Mouse (Mus musculus) intestine, embryonic 14.5 days (tissue): ENCODE measurements around the gene Hltf. TPM values are rescaled to one million over a fixed set of nuclear protein-coding genes. Genes with fewer than 3 reads are reported as not detected.
"Not testable (repeated sequence)": the region's sequence is repeated elsewhere in the genome, so short reads cannot be mapped to it uniquely, and the experiment has no call there.

Experiments
- ATAC-seq: fragments of 200-750 bp; cut with Nextera tagmentation; replicated peaks from 2 replicates; pipeline ENCODE4 v1.8.0; 2017; ENCODE audit warnings: low read depth, moderate number of reproducible peaks, moderate TSS enrichment, moderate library complexity; ENCODE audit not compliant: low FRiP score, low TSS enrichment
- DNase-seq: peaks from one replicate; pipeline ENCODE4 v3.0.0-alpha.2; 2018; ENCODE audit warnings: low spot score
- H3K27ac ChIP-seq: fragments of 300-500 bp; sonication (generic); 2 replicates; pipeline ENCODE4 v1.5.1; 2014; ENCODE audit warnings: low read depth, mild to moderate bottlenecking, control low read depth
- H3K27me3 ChIP-seq: fragments of 300-500 bp; sonication (generic); replicated peaks from 2 replicates; pipeline ENCODE4 v1.6.1; 2014; ENCODE audit warnings: low read length, control low read depth; ENCODE audit not compliant: control insufficient read depth, insufficient read depth
- H3K36me3 ChIP-seq: fragments of 300-500 bp; sonication (generic); 2 replicates; pipeline ENCODE4 v1.6.1; 2014; ENCODE audit warnings: low read length, control low read depth; ENCODE audit not compliant: control insufficient read depth, insufficient read depth
- H3K4me1 ChIP-seq: fragments of 300-500 bp; sonication (generic); replicated peaks from 2 replicates; pipeline ENCODE4 v1.6.1; 2014; ENCODE audit warnings: low read length, control low read depth, mixed read lengths; ENCODE audit not compliant: control insufficient read depth, insufficient read depth
- H3K4me2 ChIP-seq: fragments of 300-500 bp; sonication (generic); 2 replicates; pipeline ENCODE4 v1.6.1; 2014; ENCODE audit warnings: low read length
- H3K4me3 ChIP-seq: fragments of 300-500 bp; sonication (generic); 2 replicates; pipeline ENCODE4 v1.5.1; 2014; ENCODE audit warnings: low read depth, low read length, control low read depth, mixed read lengths
- H3K9ac ChIP-seq: fragments of 300-500 bp; sonication (generic); 2 replicates; pipeline ENCODE4 v1.6.1; 2014; ENCODE audit warnings: mild to moderate bottlenecking, low read length
- H3K9me3 ChIP-seq: fragments of 300-500 bp; sonication (generic); 2 replicates; pipeline ENCODE4 v1.6.1; 2016; ENCODE audit warnings: low read length, control low read depth; ENCODE audit not compliant: control insufficient read depth
- WGBS: fragments of 180-500 bp; shearing (Covaris S2); extraction: QIAGEN DNeasy Blood & Tissue Kit; methylation state at CpG from one replicate; pipeline ENCODE4 v1.1.7; 2014; 5-methylcytosine and 5-hydroxymethylcytosine counted together
- polyA plus RNA-seq: library from polyadenylated mRNA; unstranded; fragments of >200 nt; fragmentation: Nextera tagmentation; extraction: Ambion mirVana; gene quantifications from 2 replicates; pipeline ENCODE4 v1.2.1, GENCODE M21; 2014

Gene Hltf
- 16.5 and 20.6 TPM in 2 replicates for polyA plus RNA-seq

- peak within 1 kb of the TSS; percentile 70 for H3K9ac ChIP-seq
- no peaks in the 10 kb centered on the region for H3K9me3 ChIP-seq
- peak; percentile 98 for DNase-seq
- WGBS: under 1% methylated on average over 51 of the region's 54 CpGs
- H3K27ac ChIP-seq: peak within 1 kb of the TSS; percentile 67; the same call in 1 of the 2 replicates
- H3K27me3 ChIP-seq: no peaks in the 10 kb centered on the region
- H3K36me3 ChIP-seq: peaks cover 7% of the 10 kb centered on the region
- H3K4me2 ChIP-seq: peak within 1 kb of the TSS; percentile 62
- H3K4me1 ChIP-seq: peaks cover 5% of the 10 kb centered on the region; the same call in 1 of the 2 replicates
- peak within 1 kb of the TSS; percentile 79 for H3K4me3 ChIP-seq
- ATAC-seq: peak; percentile 100
Observed at GRCm38 (mm10) chr3:20057306-20058196, at the start of gene Hltf. TSS of gene Hltf (plus strand) at chr3:20057811.

DNA sequence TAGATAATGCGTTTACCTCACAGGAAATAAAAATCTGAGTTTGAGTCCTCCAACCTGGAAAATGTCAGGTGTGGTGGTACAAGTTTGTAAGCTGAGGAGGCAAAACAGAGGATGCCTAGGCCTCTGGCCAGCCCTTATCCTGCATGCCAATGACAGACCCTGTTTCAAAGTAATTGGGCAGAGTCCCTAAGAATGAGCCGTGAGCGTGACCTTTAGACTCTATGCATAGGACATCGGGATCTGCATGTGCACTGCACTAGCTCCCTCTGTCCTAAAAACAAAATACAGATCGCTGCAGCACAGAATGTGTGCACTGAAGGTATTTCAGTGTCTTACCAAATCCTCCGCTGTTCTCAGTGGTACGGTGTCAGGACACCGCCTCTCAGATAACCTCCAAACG lies 47.1 kb upstream of the Hltf start:
- ATAC-seq (no peak), DNase-seq (no peak)
- H3K4me3 ChIP-seq: no peak overlapping the region
- H3K27me3 ChIP-seq: no peaks in the 10 kb centered on the region
- 81% methylated on average over 9 of the region's 9 CpGs for WGBS
- no peak overlapping the region for H3K27ac ChIP-seq
- no peaks in the 10 kb centered on the region for H3K9me3 ChIP-seq
- H3K36me3 ChIP-seq: peaks cover 4% of the 10 kb centered on the region
- H3K9ac ChIP-seq: no peak overlapping the region
- H3K4me2 ChIP-seq: no peak overlapping the region
- no peaks in the 10 kb centered on the region for H3K4me1 ChIP-seq

DNA sequence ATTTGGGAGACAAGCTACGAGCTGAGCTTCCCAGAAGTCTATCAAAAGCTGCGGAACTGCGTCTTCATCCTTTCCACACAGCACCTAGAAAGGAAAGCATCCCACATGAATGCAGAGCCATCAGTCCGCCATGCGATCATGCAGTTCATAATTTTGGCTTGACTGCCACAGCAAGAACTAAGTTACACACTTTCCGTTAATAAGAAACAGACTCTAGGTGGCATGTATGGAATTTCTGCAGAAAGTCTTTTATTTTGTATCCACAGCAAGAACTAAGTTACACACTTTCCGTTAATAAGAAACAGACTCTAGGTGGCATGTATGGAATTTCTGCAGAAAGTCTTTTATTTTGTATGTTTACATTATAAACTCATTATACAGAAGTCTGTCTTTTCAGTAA lies 46.7 kb upstream of the Hltf start:
- not testable (repeated sequence) for H3K9me3 ChIP-seq, H3K4me3 ChIP-seq, H3K36me3 ChIP-seq, DNase-seq, H3K4me1 ChIP-seq, H3K27me3 ChIP-seq, H3K27ac ChIP-seq, H3K4me2 ChIP-seq, ATAC-seq, H3K9ac ChIP-seq
- WGBS: 61% methylated on average over 7 of the region's 7 CpGs

DNA sequence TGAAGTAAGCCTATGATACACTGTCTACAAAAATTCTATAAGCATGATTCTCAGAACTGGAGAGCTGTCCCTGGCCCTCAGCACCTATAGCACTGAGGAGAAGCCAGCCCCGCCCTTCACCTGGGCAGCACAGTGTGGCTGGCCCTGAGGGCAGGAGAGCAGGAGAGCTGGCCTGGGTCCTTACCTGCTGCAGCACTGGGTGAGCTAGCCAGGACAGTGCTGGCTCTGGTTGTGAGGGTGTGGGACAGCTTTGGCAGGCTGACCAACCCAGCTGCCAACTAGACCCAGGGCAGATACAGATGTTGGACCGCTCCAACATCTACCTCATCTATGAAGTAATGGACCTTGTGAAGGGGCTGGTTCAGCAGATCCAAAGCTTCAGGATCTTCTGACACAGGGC lies 43.2 kb upstream of the Hltf start:
- H3K9me3 ChIP-seq: no peaks in the 10 kb centered on the region
- peaks cover 15% of the 10 kb centered on the region for H3K36me3 ChIP-seq
- ATAC-seq (no peak), DNase-seq (no peak)
- no peak overlapping the region for H3K27ac ChIP-seq
- WGBS: 86% methylated on average over 2 of the region's 2 CpGs
- no peaks in the 10 kb centered on the region for H3K27me3 ChIP-seq
- H3K4me1 ChIP-seq: no peaks in the 10 kb centered on the region
- H3K4me3 ChIP-seq: no peak overlapping the region
- H3K9ac ChIP-seq: no peak overlapping the region
- no peak overlapping the region for H3K4me2 ChIP-seq

DNA sequence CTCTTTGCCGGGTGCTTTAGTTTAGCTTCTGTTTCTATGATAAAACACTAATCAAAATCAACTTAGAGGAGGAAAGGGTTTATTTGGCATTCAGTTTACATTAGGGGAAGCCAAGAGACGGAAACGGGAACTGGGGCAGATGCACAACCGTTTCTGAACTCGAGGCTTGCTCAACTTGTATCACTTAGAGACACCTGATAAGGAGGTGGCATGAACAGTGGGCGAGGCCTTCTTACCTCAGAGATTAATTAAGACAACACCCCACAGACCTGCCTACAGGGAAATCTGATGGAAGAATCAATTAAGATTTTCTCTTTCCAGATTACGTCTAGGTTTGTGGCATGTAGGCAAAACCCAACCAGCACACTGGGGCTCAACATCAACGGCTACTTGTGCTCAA lies 39.5 kb upstream of the Hltf start:
- H3K9ac ChIP-seq: no peak overlapping the region

GRCm38 (mm10) chr3:20023832-20024231 lies 33.8 kb upstream of the Hltf start:
- Histone ChIP-seq H3K4me3 (no peak overlapping the region), H3K4me2 (no peak overlapping the region), H3K9ac (no peak overlapping the region), H3K27me3 (no peaks in the 10 kb centered on the region), H3K36me3 (peaks cover 28% of the 10 kb centered on the region), H3K4me1 (no peaks in the 10 kb centered on the region), H3K9me3 (no peaks in the 10 kb centered on the region), H3K27ac (no peak overlapping the region)
- ATAC-seq (no peak), DNase-seq (no peak)
- 40% methylated on average over 1 of the region's 1 CpGs for WGBS

More for the DNA sequence above, 39.5 kb upstream of the Hltf start:
- Histone ChIP-seq H3K9me3 (no peaks in the 10 kb centered on the region), H3K4me1 (no peaks in the 10 kb centered on the region), H3K4me2 (no peak overlapping the region), H3K4me3 (no peak overlapping the region), H3K27ac (no peak overlapping the region), H3K36me3 (peaks cover 22% of the 10 kb centered on the region), H3K27me3 (no peaks in the 10 kb centered on the region)
- ATAC-seq (no peak), DNase-seq (no peak)
- WGBS: 81% methylated on average over 8 of the region's 8 CpGs

DNA sequence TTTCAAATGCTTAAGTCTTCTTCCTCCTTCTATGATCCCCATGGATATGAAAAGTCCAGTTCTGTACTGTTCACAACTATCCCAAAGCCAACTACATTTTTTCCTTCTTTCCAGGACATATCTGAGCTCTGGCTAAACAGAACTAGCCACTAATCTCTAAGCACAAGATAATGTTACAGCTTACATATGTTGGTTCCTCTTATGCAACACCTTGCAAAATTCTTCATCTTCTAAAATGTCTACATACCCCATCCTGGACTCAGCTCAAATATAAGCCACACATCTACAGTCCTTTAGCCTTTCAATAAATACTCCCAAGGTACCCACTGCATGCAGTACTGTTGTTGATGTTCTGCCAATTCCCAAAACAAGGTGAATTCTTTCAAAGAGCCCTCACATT lies 31.1 kb upstream of the Hltf start:
- no peak for ATAC-seq
- no peaks in the 10 kb centered on the region for H3K9me3 ChIP-seq
- H3K9ac ChIP-seq: no peak overlapping the region
- H3K36me3 ChIP-seq: peaks cover 24% of the 10 kb centered on the region
- H3K4me1 ChIP-seq: no peaks in the 10 kb centered on the region
- H3K27ac ChIP-seq: no peak overlapping the region
- H3K27me3 ChIP-seq: no peaks in the 10 kb centered on the region
- DNase-seq: no peak
- H3K4me3 ChIP-seq: no peak overlapping the region
- no peak overlapping the region for H3K4me2 ChIP-seq

DNA sequence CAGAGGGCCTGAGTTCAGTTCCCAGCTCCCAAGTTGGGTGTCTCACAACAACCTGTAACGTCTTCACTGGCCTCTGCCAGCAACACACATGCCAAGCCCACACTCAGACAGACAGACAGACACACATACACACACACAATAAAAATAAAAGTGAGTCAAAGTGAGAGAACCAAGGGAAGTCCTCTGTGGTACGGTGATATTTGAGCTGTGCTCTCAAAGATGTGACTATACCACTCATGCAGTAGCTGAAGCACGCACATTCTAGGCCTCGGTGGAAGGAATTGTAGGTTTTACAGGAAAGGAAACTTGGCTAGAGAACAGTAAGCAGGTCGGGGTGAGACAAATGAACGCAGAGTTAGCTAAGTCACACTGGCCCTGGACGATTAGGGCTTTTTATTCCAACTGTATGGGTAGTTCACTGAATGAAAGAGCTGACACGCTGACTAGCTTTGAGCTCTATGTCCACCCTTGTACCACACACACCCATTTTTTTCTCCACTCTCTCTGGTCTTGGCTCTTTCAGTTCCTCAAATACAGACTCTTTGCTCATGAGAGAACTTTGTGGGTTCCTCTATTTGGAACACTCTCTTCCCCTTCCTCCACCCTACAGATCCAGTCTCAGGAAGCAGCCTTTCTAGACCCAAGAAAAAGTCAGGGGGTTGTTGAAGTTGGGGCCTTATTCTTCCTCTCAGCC lies 30.5 kb upstream of the Hltf start:
- ATAC-seq (no peak), DNase-seq (no peak)
- Histone ChIP-seq H3K9ac (no peak overlapping the region), H3K9me3 (no peaks in the 10 kb centered on the region), H3K27ac (no peak overlapping the region), H3K4me2 (no peak overlapping the region), H3K4me1 (no peaks in the 10 kb centered on the region), H3K4me3 (no peak overlapping the region), H3K36me3 (peaks cover 24% of the 10 kb centered on the region), H3K27me3 (no peaks in the 10 kb centered on the region)
- WGBS: 92% methylated on average over 8 of the region's 8 CpGs
